Mouse (Mus musculus): ENCODE measurements at regions not wholly inside any gene's neighbourhood (a gene's known extent, or its start where the extent isn't known, plus 50 kb on each side); places are given as distances from the start of the nearest gene placed in this dataset.
"Not testable (repeated sequence)": the region's sequence is repeated elsewhere in the genome, so short reads cannot be mapped to it uniquely, and the experiment has no call there.

DNA sequence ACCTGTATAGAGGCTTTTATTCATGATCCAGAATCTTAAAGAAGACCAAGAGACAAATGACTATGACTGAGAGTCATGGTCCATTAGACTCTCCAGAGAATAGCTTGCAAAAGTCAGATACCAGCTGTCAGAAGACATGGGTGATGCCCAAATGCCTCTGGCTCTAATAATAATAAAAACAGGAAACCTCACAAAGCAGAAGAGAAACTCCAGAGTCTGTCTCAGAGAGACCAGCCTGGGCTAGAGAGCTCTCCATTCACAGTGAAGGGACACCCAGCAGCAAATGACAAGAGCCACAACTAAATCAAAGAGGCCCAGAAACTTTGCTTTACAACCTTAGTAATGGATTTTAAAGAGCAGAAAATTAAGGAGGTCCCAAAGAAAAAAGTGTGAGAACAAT lies 365.0 kb upstream of the Zfp703 start:
- no peak for DNase-seq

DNA sequence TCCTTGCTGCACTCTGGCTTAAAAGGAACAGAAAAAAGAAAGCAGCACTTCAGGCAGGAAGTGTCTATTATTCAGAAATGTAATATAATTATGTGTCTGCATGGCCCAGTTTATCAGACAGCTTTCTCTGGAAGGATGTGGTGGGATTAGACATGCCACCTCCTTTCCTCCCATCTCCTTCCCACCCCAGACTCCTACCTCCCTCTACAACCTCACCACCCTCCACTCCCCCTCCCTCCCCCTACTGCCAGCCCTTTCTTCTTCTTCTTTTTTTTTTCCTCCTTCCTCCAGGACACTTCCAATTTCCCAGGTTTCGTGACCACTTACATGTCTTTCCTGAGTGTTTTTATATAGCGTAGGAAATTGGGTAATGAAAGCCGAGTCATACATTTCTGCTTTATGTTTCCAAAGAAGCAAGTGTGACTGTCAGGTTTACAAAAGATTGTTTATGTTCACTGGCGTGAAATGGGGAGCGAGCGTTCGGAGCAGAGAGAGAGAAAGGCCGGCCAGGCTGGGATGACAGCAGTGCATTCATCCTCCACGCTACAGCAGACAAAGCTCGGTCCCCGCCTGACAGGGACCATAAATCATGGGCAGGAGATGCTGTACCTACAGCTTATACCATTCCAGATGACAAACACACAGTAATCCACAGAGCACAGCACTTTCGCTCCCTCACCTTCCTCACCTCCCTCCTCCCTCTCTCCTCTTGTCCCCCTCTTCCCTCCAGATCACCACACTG lies 354.6 kb upstream of the Zfp703 start:
- DNase-seq: no peak

DNA sequence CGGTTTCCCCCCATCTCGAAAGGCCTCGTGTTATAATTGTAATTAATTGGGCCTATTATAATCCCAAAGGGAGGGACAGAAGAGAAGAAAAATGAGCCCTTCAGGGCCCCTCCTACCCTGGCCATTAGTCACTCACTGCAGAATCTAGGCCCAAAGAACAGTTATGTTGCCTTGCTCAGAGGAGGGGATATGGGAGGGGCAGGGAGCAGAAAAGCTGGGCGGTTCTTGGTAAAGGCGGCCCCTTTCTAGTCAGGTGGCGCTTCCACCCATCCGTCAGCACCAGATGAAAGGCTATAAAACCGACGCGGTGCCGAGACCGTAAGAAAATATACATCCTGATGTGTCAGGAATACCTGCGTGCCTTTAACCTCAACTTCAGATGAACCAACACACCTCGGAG lies 350.9 kb upstream of the Zfp703 start:
- no peak for DNase-seq

DNA sequence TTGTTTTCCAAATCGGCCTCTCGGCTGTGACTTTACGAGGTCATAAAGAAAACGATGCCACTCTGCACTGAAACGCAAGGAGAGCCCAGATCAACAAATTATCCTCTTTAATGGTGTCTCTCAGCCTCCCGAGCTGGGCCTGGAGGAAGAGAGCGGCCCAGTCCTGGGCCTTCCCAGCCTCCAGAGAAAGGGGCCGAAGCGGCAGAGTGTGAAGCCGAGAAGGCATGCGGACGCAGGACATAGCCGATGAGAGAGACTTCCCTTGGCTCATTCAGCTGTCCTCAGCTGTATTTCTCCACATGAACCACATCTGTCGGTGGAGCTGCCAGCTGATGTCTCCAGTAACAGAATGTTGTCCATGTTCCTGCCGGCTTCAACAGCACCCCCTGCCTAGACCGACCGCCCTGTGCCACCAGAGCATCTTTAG lies 350.5 kb upstream of the Zfp703 start:
- DNase-seq: no peak

DNA sequence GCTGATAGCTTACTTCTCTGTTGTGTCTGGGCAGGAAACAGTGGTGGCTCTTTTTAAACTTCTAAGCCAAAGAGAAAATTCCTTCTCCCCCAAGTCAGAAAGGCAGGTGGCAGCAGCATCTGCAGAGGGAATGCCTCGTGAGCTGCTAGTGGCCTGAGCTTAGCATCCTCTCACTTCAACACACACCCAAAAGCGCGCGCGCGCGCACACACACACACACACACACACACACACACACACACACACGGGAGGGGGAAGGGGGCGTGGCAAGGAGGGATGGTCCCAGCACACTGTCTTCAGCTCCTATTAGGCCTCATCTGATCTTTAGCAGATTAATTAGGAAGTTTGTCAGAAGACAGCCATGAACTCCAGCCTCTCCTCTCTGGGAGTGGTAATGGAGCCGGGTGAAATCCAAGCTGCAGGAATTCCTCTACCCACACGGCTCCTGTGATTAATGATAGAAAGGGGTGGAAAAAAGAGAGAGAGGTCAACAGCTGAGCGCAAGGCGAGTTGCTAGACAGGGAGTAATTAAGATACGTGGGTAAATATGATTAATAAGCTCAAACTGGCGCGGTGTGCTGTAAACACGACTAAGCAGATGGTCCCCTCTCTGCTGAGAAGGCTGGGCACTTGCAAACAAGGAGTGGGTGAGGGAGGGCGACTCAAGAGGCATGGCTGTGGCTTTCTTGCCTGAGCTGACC lies 349.8 kb upstream of the Zfp703 start:
- DNase-seq: no peak

DNA sequence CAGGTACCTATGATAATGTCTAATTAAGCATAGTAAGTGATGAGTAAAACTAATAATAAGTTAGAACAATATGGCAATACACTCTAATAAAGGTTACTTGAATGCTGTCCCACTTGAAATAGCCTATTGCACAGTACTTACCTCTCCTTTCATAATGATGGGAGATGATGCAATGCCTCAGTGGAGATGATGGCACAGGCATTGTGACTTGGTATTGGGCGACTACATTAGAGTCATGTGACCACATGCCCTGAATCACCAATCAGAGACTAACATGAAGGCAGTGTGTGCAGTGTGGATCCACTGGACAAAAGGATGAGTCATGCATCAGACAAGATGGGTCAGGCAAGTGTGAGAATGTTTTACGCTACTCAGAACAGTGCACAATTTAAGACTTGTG lies 346.6 kb upstream of the Zfp703 start:
- no peak for DNase-seq

DNA sequence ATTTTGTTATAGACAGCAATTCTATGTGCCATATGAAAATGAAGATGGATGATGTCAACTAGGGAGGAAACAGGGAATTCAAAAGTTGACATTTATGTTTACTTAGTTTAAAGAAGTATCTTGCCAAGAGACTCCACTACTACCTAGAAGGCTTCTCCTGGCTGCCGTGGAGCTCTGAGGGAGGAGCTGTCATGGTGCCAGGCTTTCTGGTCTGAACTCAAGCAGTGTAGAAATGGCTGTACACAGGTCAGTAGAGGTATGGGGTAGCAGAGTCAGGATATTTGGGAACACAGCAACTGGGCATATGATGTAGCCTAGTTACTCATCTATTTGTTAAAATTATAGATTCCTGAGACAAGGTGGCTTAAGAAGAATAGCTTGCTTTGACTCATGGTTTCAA lies 341.4 kb upstream of the Zfp703 start:
- no peak for DNase-seq

DNA sequence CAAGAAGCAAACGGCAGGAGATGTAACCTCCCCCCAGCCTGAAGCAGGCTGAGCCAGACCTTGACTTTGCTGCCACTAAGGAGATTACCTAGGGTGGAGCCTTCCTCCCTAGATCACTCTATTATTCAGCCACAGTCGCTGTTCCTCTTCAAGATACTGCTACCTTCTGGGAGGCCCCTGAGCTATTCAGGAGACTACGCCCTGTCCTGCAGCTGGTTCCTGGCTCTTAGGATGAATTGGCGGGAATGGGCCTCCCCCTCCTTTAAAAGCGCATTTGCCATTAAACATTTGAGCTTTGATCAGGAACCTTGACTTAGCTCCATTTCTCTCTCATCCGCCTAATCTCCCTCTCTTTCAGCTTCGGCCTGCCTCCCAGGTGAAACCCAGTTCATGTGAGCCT lies 331.8 kb upstream of the Zfp703 start:
- DNase-seq: not testable (repeated sequence)

DNA sequence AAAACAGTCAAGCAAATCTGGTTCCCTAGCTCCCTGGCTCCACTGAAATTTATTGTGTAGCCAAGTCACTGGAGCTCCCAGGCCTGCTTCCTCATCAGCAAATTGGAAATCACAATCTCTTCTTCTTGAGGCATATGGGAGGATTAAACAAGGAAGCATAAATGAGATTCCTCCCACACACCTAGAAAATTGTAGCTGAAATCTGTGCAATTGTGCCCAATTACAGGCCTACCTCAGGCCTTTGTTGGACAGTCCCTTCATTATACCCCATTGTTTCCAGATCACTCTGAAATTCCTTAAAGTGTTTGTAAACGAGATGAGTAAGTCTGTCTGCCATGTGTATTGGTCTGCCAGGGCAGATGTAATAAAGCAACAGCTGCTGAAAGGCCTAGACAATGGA lies 326.8 kb upstream of the Zfp703 start:
- DNase-seq: no peak

DNA sequence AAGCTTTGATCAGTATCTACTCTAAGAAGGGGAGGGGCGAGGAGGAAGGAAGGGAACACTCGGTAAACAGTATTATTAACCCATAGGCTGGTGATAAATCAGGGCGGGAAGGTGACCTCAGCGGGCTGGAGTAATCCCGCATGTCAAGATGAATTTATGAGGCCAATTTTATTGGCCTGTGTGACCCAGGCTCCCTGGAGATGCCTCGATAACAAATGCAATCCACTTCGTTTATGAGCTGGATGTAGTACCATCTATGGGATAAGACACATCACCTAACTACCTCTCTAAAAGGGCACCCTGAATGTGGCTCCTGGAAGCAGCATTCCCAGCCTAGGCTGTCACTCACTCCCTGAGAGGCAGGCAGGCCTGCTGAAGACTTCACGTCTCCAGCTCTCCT lies 321.2 kb upstream of the Zfp703 start:
- DNase-seq: no peak

DNA sequence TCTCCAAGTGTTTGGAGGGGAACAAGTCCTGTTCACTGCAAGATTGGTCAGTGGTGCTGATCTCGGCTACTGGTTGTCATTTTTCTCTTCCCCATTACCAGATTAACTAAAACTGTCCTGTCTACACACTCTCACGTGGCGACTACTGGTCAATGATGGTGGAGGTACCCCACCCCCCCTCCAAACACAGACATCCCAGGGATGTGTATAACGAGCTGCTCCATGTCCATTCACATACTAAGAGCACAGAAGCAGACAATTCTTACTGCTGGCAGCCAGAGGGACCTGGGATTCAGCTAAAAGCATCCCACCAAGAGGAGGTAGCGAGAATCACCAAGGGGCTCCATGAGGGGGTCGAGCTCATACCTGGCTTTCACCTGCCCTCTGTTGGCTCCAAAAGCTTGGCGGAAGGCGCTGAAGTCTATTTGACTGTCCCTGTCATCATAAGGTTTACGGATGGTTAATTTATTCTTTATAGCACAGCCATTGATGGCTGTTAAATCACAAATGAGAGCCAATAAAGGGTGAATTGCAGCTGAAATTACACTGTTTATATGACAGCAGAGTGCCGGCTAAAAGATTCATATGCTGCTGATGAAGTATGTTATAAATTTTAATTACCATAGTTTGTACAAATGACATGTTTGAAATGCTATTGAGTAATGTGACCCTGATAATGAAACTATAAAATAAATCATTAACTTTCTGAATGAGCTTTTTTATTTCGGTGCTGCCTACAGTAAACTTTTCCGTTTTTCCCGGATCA lies 320.6 kb upstream of the Zfp703 start:
- no peak for DNase-seq

DNA sequence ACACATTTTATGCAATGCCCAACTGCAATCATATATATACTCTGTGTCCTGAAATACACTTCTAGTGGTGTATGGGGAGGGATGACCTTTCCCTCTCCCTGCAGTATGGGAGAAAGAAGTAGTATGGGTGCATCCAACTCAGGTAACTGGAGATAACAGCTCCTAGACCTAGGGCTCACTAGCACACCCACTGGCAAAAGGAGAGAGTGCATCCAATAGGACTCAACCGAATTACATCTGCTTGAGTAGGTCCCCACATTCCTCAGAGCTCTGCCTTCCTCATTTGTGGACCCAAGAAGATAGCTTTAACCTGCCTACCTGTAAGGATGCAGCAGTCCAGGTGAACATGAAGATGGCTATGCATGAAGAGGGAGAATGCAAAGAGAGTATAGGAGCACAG lies 317.7 kb upstream of the Zfp703 start:
- DNase-seq: no peak

DNA sequence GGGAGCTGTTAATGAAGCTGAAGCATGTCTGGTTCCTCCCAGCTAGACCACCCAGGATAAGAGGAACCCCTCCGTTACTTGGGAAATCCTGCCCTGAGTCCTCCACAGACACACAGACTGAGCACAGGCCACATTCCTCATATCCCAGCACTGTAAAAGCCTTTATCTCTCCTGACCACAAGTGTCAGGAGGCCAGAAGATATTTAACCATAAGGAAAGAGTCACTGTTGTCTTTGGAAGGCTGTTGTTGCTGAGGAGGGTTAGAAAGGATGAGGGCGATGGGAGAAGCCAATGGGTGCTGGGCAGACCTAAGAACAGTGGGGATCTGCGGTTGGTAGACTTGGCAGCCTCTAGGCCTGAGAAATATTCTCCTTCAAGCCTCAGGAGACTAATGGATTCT lies 307.6 kb upstream of the Zfp703 start:
- DNase-seq: no peak

DNA sequence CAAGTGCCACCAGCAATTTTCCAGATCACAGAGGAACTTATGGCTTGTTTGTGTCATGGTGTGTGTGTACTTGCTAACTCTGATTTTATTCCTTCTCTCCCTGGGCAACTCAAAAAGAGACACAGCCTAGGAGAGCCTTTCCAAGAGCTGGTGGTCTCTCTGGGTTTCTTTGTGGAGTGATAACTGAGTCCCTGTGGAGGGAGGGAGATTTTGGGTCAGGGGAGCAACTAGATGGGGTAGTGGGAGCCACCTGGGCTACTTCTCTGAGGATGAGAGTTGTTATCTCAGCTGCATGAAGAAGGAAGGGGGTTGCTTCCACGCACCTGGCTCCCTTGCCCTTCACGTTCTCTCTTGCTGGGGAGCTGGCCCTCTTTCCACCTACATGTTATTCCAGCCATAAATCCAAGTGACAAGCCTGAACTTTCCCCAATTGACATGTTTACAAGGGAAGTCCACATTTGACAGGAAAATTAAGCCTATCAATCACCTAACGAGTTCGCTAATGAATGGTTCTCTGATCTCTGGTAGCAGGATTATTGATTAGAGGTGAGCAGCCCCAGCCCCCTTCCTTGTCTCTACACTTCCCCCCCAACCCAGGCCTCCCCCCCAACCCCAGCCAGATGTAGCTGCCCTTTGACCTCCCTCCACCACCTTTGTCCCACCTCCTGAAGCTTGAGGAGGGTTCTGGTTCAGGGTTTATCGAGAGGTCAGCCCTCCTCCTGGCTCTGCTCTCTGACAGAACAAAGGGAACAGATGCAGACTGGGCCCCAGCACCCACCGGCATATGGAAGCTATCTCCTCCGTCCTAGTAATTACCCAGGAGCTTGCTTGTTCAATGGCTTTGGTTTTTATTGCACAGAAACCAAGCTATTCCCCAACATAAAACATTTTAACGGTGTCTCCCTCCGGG lies 304.4 kb upstream of the Zfp703 start:
- no peak for DNase-seq

DNA sequence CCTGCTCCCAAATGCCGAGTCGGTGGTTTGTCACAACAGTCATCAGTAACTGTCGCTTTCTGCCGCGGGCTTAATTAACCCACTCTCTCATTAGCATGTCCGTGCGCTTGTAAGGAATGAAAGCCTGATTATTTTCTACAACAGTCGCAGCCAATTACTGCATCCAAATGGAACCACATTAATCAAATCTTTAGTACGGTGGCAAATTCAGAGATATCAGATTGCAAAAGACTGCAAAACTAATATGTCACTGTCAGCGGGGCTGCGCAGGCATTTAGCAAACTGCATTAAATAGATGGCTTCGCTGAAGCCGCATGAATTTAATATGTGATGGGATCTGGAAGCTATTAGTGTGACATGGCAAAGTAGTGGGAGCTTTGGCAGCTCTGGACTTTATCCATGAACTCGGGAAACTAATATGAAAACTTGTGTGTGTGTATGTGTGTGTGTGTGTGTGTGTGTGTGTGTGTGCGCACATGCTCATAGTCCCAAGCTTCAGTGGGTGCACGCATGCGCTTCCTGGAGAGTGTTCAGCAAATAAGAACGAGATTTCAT lies 299.5 kb upstream of the Zfp703 start:
- DNase-seq: no peak

DNA sequence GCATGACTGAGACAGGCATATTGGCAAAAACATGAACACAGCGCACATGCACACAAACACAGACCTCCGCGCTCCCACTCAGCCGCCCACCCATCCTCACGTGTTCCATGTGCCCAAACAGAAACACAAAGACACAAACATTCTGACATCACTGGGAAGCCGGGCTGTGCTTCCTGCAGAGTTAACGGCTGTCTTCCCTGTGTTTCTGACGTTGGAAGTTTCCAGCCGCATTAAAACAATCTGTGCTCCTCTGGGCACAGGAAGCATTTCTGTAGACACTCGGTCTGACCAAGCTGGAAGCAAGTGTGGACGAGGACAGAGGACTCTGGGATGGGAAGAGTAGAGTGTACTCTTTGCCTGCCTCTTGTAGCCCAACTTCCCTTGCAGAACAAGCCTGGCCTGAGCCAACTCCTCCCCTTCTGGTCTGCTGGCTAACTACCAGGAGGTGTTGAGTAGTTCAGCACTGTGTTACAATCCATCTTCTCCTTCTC lies 296.2 kb upstream of the Zfp703 start:
- no peak for DNase-seq

DNA sequence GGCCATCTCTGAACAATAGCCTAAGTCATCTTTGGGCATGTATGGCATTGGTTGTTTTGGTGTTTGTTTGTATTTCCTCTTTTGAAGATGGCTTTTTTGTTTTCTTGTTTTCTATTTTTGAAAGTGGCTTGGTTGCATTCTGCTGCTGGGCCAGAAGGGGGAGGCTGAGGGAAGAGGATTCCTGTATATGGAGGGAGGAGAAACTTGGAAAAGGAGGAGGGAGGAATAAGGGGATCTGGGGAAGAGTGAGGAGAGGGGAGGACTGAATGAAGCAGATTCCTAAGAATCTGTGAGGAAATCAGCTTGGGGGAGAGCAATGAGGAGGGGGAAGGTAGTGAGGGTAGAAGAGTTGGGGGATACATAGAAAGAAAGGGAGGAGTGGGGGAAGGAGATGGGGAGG lies 290.0 kb upstream of the Zfp703 start:
- DNase-seq: no peak

DNA sequence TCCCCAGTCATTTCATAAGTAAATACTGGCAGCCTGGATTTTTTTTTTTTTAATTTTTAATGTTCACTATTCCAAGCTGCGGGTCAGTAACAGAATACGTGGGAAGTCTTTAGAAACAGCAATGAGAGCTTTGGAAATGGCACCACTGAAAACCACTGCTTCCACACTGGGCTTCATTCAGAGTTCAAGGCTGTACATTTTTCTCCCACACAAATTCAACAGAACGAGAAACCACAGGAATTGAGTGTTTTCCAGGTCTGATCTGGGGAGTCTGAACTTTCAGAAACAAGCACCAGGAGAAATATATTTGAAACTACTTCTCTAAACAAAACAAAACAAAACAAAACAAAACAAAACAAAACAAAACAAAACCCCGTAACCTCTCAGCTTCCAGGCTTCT lies 289.1 kb upstream of the Zfp703 start:
- DNase-seq: no peak

DNA sequence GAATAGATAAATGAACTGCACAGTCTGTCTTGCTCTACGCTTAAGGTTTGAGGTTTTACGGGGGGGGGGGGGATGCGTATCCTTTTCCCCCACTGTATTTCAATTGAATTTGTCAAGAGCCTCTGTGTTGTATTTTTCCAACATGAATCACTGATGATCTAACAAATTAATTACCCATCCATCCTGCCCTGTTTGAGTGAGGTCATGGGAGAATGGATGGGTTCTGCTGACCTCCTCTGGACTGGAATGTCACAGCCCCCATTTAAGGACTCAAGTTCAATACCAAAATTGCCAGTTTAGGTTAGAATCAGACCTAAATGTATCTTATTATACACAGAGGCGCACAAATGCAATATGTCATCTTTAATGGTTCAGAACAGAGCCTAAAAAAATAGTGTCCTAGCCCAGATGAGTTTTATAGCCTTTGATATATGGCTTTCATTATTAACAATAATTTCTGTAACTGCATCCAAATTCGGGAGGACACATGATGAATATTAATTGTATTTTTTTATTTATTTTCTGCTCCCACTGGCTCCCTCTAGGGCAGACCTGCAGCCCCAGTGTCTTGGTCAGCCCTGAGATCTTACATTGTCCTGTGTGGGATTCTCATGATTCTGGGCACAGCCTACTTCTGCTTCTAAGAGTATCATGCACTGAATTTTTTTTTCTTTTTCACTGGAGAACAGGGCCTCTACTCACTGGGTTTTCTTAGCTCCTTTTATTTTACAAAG lies 288.2 kb upstream of the Zfp703 start:
- DNase-seq: no peak

DNA sequence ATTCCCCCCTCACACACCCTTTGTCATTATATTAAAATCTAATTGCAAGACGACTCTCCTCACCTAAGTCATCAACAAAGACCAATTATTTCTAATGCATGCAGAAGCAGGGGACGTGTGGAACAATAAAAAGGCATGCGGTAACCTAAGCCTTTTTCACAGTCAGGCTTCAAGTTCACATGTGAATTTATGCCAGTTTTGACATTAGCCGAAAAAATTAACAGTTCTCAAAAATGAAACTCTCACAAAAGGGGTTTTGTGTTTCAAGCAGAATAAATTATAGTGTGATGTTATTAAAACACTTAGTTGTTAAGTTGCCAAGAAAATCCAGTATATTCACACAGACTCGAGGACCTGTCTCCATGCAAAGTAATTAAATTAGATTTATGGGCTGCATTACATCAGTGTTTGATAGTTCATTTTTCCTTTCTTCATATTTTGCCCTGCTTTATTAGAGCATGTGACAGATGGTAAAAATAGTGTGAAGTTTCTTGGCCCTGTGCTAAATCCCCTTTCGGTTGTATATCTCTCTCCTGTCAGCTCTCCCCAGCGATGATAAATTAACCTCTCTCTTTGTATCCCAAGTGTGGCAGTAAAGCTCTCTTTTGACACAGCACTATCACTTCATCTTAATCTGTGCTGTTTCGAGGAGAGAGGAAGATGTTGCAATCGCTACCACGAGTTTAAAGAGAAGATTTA lies 287.5 kb upstream of the Zfp703 start:
- no peak for DNase-seq

Data from adrenal gland, adult 8-10 months (tissue).